Mouse (Mus musculus) adrenal gland, adult 18-20 months (tissue): ENCODE results near the gene Mapk8ip2. TPM values are rescaled to one million over a fixed set of nuclear protein-coding genes. Genes with fewer than 3 reads are reported as not detected.
"Not testable (repeated sequence)": the region's sequence is repeated elsewhere in the genome, so short reads cannot be mapped to it uniquely, and the experiment has no call there.

Experiments
- DNase-seq, 2 experiments: peaks; one replicate each; pipeline ENCODE4 v3.0.0; 2021 to 2022; ENCODE audit warnings: low spot score in 2 of 2
- long read RNA-seq, 2 experiments: library from polyadenylated mRNA; stranded (forward); transcript quantifications; one replicate each; pipeline ENCODE4 v2.0.0; 2021
- total RNA-seq, 2 experiments: library from RNA; stranded (reverse); gene quantifications; 1 replicate in 1 of 2; 2 replicates in 1 of 2; pipeline ENCODE4 v1.2.3; 2021

The Mapk8ip2 gene
- 10 to 100 TPM in 1 of 2 experiments, 1 to 10 TPM in 1; 8.1 to 10.9 TPM for total RNA-seq
- long read RNA-seq, experiment 1, full-length matches to known transcripts, result 4 of 6 reads
- long read RNA-seq, experiment 1, partial matches to known transcripts, result 1 of 6 reads
- long read RNA-seq, experiment 1, other reads (novel, unspliced or antisense), result 1 of 6 reads
- long read RNA-seq, experiment 2, full-length matches to known transcripts, result 6 of 9 reads
- long read RNA-seq, experiment 2, partial matches to known transcripts, result 3 of 9 reads
- long read RNA-seq, experiment 2, other reads (novel, unspliced or antisense), result 0 of 9 reads

GRCm38 (mm10) chr15:89453865-89454478, at the start of gene Mapk8ip2:
Gene Mapk8ip2 (plus strand): TSS chr15:89453913.
- no peak for DNase-seq

- no peak for DNase-seq
These were observed 48.7 kb upstream of the Mapk8ip2 start for GRCm38 (mm10) chr15:89404831-89405623.

- no peak for DNase-seq
These were observed 47.0 kb upstream of the Mapk8ip2 start for GRCm38 (mm10) chr15:89406691-89407090.

GRCm38 (mm10) chr15:89410118-89410517, 43.6 kb upstream of the Mapk8ip2 start, which contains the start of gene Syce3:
Gene Syce3 (minus strand): TSS chr15:89410503.
- DNase-seq, result no peak

GRCm38 (mm10) chr15:89415282-89415681, 38.4 kb upstream of the Mapk8ip2 start:
- DNase-seq, result no peak

- DNase-seq, result no peak
These were observed 31.8 kb upstream of the Mapk8ip2 start for GRCm38 (mm10) chr15:89421938-89422337.

- no peak for DNase-seq
These were observed 29.1 kb upstream of the Mapk8ip2 start for GRCm38 (mm10) chr15:89424621-89425020.

- no peak for DNase-seq
These were observed 28.0 kb upstream of the Mapk8ip2 start, which contains the start of gene Cpt1b for GRCm38 (mm10) chr15:89425711-89426121. Gene Cpt1b (minus strand): TSS chr15:89425863.

- no peak for DNase-seq
These were observed 27.0 kb upstream of the Mapk8ip2 start for GRCm38 (mm10) chr15:89426716-89427115.

GRCm38 (mm10) chr15:89428136-89428790, 25.4 kb upstream of the Mapk8ip2 start:
- no peak for DNase-seq

- DNase-seq, result no peak
These were observed 24.8 kb upstream of the Mapk8ip2 start for GRCm38 (mm10) chr15:89428821-89429351.

- DNase-seq, result peak; percentile 84 to 88
These were observed 24.1 kb upstream of the Mapk8ip2 start, which contains the start of the genes C730034F03Rik, Gm44502 and Chkb for GRCm38 (mm10) chr15:89429352-89430221. Gene C730034F03Rik (plus strand): TSS chr15:89429589. Gene Gm44502 (minus strand): TSS chr15:89429696. Gene Chkb (minus strand): TSS chr15:89429908.

GRCm38 (mm10) chr15:89430341-89430740, 23.4 kb upstream of the Mapk8ip2 start:
- no peak for DNase-seq

GRCm38 (mm10) chr15:89430771-89431170, 22.9 kb upstream of the Mapk8ip2 start:
- not testable (repeated sequence) for DNase-seq

GRCm38 (mm10) chr15:89431271-89431670, 22.4 kb upstream of the Mapk8ip2 start:
- DNase-seq, result no peak

- DNase-seq, result no peak
These were observed 21.9 kb upstream of the Mapk8ip2 start for GRCm38 (mm10) chr15:89431806-89432205.

GRCm38 (mm10) chr15:89432946-89433345, 20.8 kb upstream of the Mapk8ip2 start:
- no peak for DNase-seq

- no peak for DNase-seq
These were observed 19.6 kb upstream of the Mapk8ip2 start for GRCm38 (mm10) chr15:89434136-89434535.

- no peak for DNase-seq
These were observed 17.8 kb upstream of the Mapk8ip2 start for GRCm38 (mm10) chr15:89435878-89436277.
